29 mouse cellular contexts compared by ENCODE assay signal in the genomic region with DNA sequence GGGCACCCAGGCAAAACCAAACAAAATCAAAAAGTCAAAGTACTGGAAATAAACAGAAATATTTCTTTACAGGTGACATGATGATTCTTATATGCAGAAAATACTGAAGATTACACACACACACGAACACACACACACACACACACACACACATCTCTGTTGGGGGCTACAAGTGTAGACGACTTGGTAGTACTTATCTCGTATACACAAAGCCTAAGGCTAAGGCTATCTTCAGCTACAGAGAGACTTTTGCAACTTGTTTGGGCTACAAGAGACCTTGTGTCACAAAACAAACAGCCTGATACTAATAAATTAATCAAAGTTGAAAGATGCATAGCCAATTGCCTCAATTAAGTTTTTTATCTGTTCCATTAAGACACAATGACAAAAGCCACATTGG.
"Had no signal": no experiment of that assay in that cellular context is flagged by ENCODE, and none has a peak within 500 bp of the region (broad histone marks: within the 10 kb centered on the region; RNA-seq: fewer than 3 reads in every experiment).

No protein-coding gene starts in this region.

- H3K27me3 ChIP-seq: limb, embryonic 15.5 days; lung, embryonic 15.5 days; midbrain, embryonic 12.5 days; midbrain, embryonic 13.5 days; midbrain, embryonic 15.5 days; neural tube, embryonic 12.5 days; neural tube, embryonic 13.5 days had no signal

- H3K4me2 ChIP-seq: limb, embryonic 12.5 days; limb, embryonic 13.5 days; limb, embryonic 15.5 days; liver, embryonic 15.5 days; lung, embryonic 14.5 days; lung, embryonic 15.5 days; midbrain, embryonic 11.5 days; midbrain, embryonic 12.5 days; midbrain, embryonic 13.5 days; midbrain, embryonic 15.5 days; neural tube, embryonic 12.5 days; neural tube, embryonic 13.5 days had no signal

- H3K4me1 ChIP-seq: limb, embryonic 10.5 days; limb, embryonic 12.5 days; limb, embryonic 13.5 days; limb, embryonic 15.5 days; liver, embryonic 15.5 days; lung, embryonic 15.5 days; megakaryocyte, embryonic 14.5 days; midbrain, embryonic 10.5 days; midbrain, embryonic 12.5 days; midbrain, embryonic 13.5 days; midbrain, embryonic 15.5 days; neural tube, embryonic 12.5 days; neural tube, embryonic 13.5 days had no signal

- H3K9me3 ChIP-seq: limb, embryonic 10.5 days; limb, embryonic 12.5 days; limb, embryonic 13.5 days; limb, embryonic 15.5 days; liver, embryonic 15.5 days; lung, embryonic 15.5 days; midbrain, embryonic 10.5 days; midbrain, embryonic 12.5 days; midbrain, embryonic 13.5 days; midbrain, embryonic 15.5 days; neural tube, embryonic 12.5 days; neural tube, embryonic 13.5 days had no signal

- H3K4me3 ChIP-seq: left cerebral cortex, adult 2 months; limb, embryonic 10.5 days; limb, embryonic 12.5 days; limb, embryonic 13.5 days; limb, embryonic 15.5 days; liver, embryonic 15.5 days; lung, embryonic 15.5 days; megakaryocyte, embryonic 14.5 days; midbrain, embryonic 10.5 days; midbrain, embryonic 12.5 days; midbrain, embryonic 13.5 days; midbrain, embryonic 15.5 days; myocyte; neural tube, embryonic 12.5 days; neural tube, embryonic 13.5 days had no signal

- H3K9ac ChIP-seq: limb, embryonic 12.5 days; limb, embryonic 13.5 days; limb, embryonic 15.5 days; liver, embryonic 14.5 days; liver, embryonic 15.5 days; lung, embryonic 14.5 days; lung, embryonic 15.5 days; midbrain, embryonic 12.5 days; midbrain, embryonic 13.5 days; midbrain, embryonic 15.5 days; neural tube, embryonic 12.5 days; neural tube, embryonic 13.5 days had no signal

- DNase-seq: left cerebral cortex, postnatal 4 days; lung, adult 18-20 months; lung, adult 2 months; lung, embryonic 14.5 days; lung, postnatal 10 days; lung, postnatal 14 days; lung, postnatal 36 days; lung, postnatal 4 days; midbrain, embryonic 14.5 days had no signal

- ATAC-seq: lung, postnatal 0 days; midbrain, embryonic 13.5 days; midbrain, embryonic 15.5 days; midbrain, embryonic 16.5 days had no signal

- H3K36me3 ChIP-seq: limb, embryonic 10.5 days; limb, embryonic 12.5 days; limb, embryonic 13.5 days; limb, embryonic 15.5 days; liver, embryonic 15.5 days; lung, embryonic 15.5 days; midbrain, embryonic 10.5 days; midbrain, embryonic 12.5 days; midbrain, embryonic 13.5 days; midbrain, embryonic 15.5 days; neural tube, embryonic 12.5 days; neural tube, embryonic 13.5 days had no signal

- H3K27ac ChIP-seq: left cerebral cortex, adult 2 months; limb, embryonic 10.5 days; limb, embryonic 12.5 days; limb, embryonic 13.5 days; limb, embryonic 15.5 days; liver, embryonic 14.5 days; liver, embryonic 15.5 days; lung, embryonic 15.5 days; macrophage; midbrain, embryonic 10.5 days; midbrain, embryonic 12.5 days; midbrain, embryonic 13.5 days; midbrain, embryonic 15.5 days; neural tube, embryonic 12.5 days; neural tube, embryonic 13.5 days had no signal
